Mouse (Mus musculus) layer of hippocampus, adult 9-11 months (tissue): ENCODE results near the gene Snx12.
A peak's percentile ranks its signal among the peaks of the same experiment; 100 is the strongest.
"Not testable (repeated sequence)": the region's sequence is repeated elsewhere in the genome, so short reads cannot be mapped to it uniquely, and the experiment has no call there.

Experiments used
- DNase-seq: peaks from one replicate; pipeline ENCODE4 v3.0.0; 2022

The Snx12 gene

GRCm38 (mm10) chrX:101131992-101132791, 90.2 kb downstream of the Snx12 start:
- peak; percentile 12 for DNase-seq

GRCm38 (mm10) chrX:101131001-101131400, 91.4 kb downstream of the Snx12 start:
- peak; percentile 50 for DNase-seq

- no peak for DNase-seq
Measured at GRCm38 (mm10) chrX:101128559-101128958, 93.8 kb downstream of the Snx12 start.

- DNase-seq = no peak
Measured at GRCm38 (mm10) chrX:101126977-101127376, 95.4 kb downstream of the Snx12 start.

- no peak for DNase-seq
Measured at GRCm38 (mm10) chrX:101126474-101126955, 95.8 kb downstream of the Snx12 start.

- DNase-seq = no peak
Measured at GRCm38 (mm10) chrX:101120546-101120945, 101.8 kb downstream of the Snx12 start.

GRCm38 (mm10) chrX:101085920-101086319, 136.4 kb downstream of the Snx12 start, which contains the start of gene Slc7a3:
Gene Slc7a3, minus strand, starts transcription at chrX:101086020.
- DNase-seq = no peak

GRCm38 (mm10) chrX:101085211-101085610, 137.2 kb downstream of the Snx12 start:
- not testable (repeated sequence) for DNase-seq

GRCm38 (mm10) chrX:101084192-101084591, 138.2 kb downstream of the Snx12 start:
- DNase-seq = no peak

GRCm38 (mm10) chrX:101065245-101065644, 157.1 kb downstream of the Snx12 start:
- peak; percentile 14 for DNase-seq

- DNase-seq = peak; percentile 29
Measured at GRCm38 (mm10) chrX:101063503-101063902, 158.9 kb downstream of the Snx12 start.

GRCm38 (mm10) chrX:101059541-101059940, 162.8 kb downstream of the Snx12 start, which contains the start of gene Tex11:
Gene Tex11, minus strand, starts transcription at chrX:101059667.
- no peak for DNase-seq
